8 mouse cellular contexts compared by ENCODE assay signal in the genomic region with DNA sequence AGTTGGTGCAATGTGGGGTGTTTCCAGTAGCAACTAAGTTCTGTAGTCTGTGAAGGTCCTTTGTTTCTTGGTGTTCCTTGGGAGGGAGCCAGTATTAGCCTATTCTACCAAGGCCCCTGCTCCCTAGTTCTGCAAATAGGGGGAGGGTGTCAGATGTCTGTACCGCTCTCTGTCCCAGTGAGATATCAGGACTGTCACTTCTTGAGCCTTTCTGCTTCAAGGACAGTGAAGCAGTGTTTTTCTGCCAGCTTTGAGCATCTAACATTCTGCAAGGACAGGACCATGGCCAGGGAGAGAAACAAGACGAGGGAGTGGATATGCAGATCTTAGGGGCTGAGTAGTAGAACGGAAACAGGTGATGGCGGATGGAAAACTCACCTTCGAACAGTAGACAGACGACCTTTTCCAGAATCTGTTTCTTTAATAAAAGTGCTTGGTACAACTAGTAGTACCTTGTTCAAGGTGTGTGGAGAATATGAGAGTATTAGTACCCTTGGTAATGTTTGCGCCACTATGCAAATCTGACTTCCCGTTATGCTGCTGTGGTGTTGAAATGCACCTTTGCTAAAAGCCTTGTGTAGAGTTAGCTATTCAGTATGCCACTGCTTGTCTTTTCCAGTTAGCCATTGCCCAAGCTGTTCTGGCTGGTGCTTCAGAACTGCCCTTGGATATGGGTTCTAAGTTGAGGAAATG. TPM values are rescaled to one million over a fixed set of nuclear protein-coding genes. Genes with fewer than 3 reads are reported as not detected.
A peak's percentile ranks its signal among the peaks of the same experiment; 100 is the strongest.
DNase-seq lines count a peak whose midpoint lies in the region; ATAC-seq lines count a peak whose summit lies in the region.

No protein-coding gene starts in this region.

- peak; percentile 8 for DNase-seq in thymus, postnatal 0 days (ENCODE audit: low spot score)
- DNase-seq in thymus, adult 18-20 months = no peak
- DNase-seq in left cerebral cortex, postnatal 4 days = no peak
- DNase-seq in gastrocnemius, postnatal 25 days = no peak
- DNase-seq in cerebellum, adult 8-10 months = no peak

- H3K4me1 ChIP-seq in erythroblast, embryonic 14.5 days (ENCODE audit: control insufficient read depth) = peaks cover 98% of the 10 kb centered on the region
- peaks cover 97% of the 10 kb centered on the region for H3K4me1 ChIP-seq in liver, embryonic 15.5 days (replicated peaks)

- no peak for ATAC-seq in erythroblast, adult 5-6 weeks (replicated peaks; ENCODE audit: low FRiP score, poor library complexity, severe bottlenecking)
- no peak for ATAC-seq in liver, embryonic 15.5 days (ENCODE audit: insufficient read depth)

- peak overlapping the region; percentile 83 for H3K4me3 ChIP-seq in erythroblast, embryonic 14.5 days (replicated peaks)
- peak overlapping the region; percentile 70 for H3K4me3 ChIP-seq in liver, embryonic 15.5 days (replicated peaks)

- peaks cover 71% of the 10 kb centered on the region for H3K36me3 ChIP-seq in erythroblast, embryonic 14.5 days (ENCODE audit: control insufficient read depth)
- peaks cover 71% of the 10 kb centered on the region for H3K36me3 ChIP-seq in liver, embryonic 15.5 days (replicated peaks)

- H3K4me2 ChIP-seq in liver, embryonic 15.5 days = peak overlapping the region; percentile 93

- intact Hi-C loops in left cerebral cortex, postnatal 4 days (cut with DNase I) = loop anchor here (5.0 kb wide), 1 partner anchor 50 kb away; no protein-coding TSS in a partner anchor

- peak overlapping the region; percentile 73 for H3K9ac ChIP-seq in liver, embryonic 15.5 days

- 61% methylated on average over 8 of the region's 8 CpGs for WGBS in liver, embryonic 15.5 days (ENCODE audit: insufficient replicate concordance)

- no peaks in the 10 kb centered on the region for H3K9me3 ChIP-seq in erythroblast, embryonic 14.5 days (ENCODE audit: control insufficient read depth, low read length)
- no peaks in the 10 kb centered on the region for H3K9me3 ChIP-seq in liver, embryonic 15.5 days (replicated peaks)

- peak overlapping the region; percentile 83 for H3K27ac ChIP-seq in liver, embryonic 15.5 days (replicated peaks)

- H3K27me3 ChIP-seq in erythroblast, embryonic 14.5 days (ENCODE audit: control insufficient read depth) = no peaks in the 10 kb centered on the region
- no peaks in the 10 kb centered on the region for H3K27me3 ChIP-seq in liver, embryonic 15.5 days

RNA-seq across cellular contexts. Expression of gene Scd2, which starts 3.7 kb away (rescaled TPM):
- polyA plus RNA-seq in erythroblast, embryonic 14.5 days (2012) = 0.27 TPM in 2 replicates
- 11.3 and 16.7 TPM in 2 replicates for total RNA-seq in erythroblast, adult 5-6 weeks (2015; ENCODE audit: low replicate concordance)
- total RNA-seq in erythroblast, adult 5-6 weeks (2017; ENCODE audit: low replicate concordance) = 17.3 and 20.9 TPM in 2 replicates
- 68.8 and 69.7 TPM in 2 replicates for polyA plus RNA-seq in thymus, postnatal 0 days (2015; fragmentation: Nextera tagmentation; extraction: Ambion mirVana)
- 108 and 124 TPM in 2 replicates for polyA plus RNA-seq in liver, embryonic 15.5 days (2015; fragmentation: Nextera tagmentation; extraction: Ambion mirVana)
- total RNA-seq in left cerebral cortex, postnatal 4 days (2021) = 100 to 1,000 TPM; 554 to 565 TPM
- 10 to 100 TPM; 11.8 to 12.5 TPM for total RNA-seq in gastrocnemius, postnatal 25 days (2021)

RNA-seq across cellular contexts. Expression of gene Scd4, which starts 35.7 kb away (rescaled TPM):
- polyA plus RNA-seq in erythroblast, embryonic 14.5 days (2012) = not detected in 2 replicates
- total RNA-seq in erythroblast, adult 5-6 weeks (2015; ENCODE audit: low replicate concordance) = 0.38 TPM in 1 of 2 replicates, not detected in the other
- total RNA-seq in erythroblast, adult 5-6 weeks (2017; ENCODE audit: low replicate concordance) = not detected in 2 replicates
- 0.18 TPM in 2 replicates for polyA plus RNA-seq in thymus, postnatal 0 days (2015; fragmentation: Nextera tagmentation; extraction: Ambion mirVana)
- polyA plus RNA-seq in liver, embryonic 15.5 days (2015; fragmentation: Nextera tagmentation; extraction: Ambion mirVana) = 0.03 TPM in 1 of 2 replicates, not detected in the other
- total RNA-seq in left cerebral cortex, postnatal 4 days (2021) = 1 to 10 TPM; 1.7 to 2.3 TPM
- under 1 TPM; 0.15 to 0.16 TPM for total RNA-seq in gastrocnemius, postnatal 25 days (2021)

Comparison
In these comparisons a context has a peak if more than half of its experiments do, and no peak if none do; other contexts are left out.
1. RNA of gene Scd2, which starts 3.7 kb away (total RNA-seq): 554 to 565 TPM in left cerebral cortex, postnatal 4 days; 11.3 to 20.9 TPM in erythroblast, adult 5-6 weeks and 11.8 to 12.5 TPM in gastrocnemius, postnatal 25 days; every median in the first group is over 10 times any median in the second.